Mouse (Mus musculus) left cerebral cortex, adult 8-10 months (tissue): Measurements from ENCODE around the gene Cdc27. TPM values are rescaled to one million over a fixed set of nuclear protein-coding genes. Genes with fewer than 3 reads are reported as not detected.
"Not testable (repeated sequence)": the region's sequence is repeated elsewhere in the genome, so short reads cannot be mapped to it uniquely, and the experiment has no call there.

ENCODE experiments used
- DNase-seq, 2 experiments: peaks; one replicate each; pipeline ENCODE4 v3.0.0; 2022; ENCODE audit warnings: low spot score in 2 of 2
- total RNA-seq, 4 experiments: library from RNA; stranded (reverse); gene quantifications; 2 replicates each; pipeline ENCODE4 v1.2.4; 2022

The Cdc27 gene
- total RNA-seq, 4 experiments from 2014 or later = 56.2 to 73.1 (median 62.2) TPM

- peak in 1 of 2 experiments; percentile 50 for DNase-seq
Observed at GRCm38 (mm10) chr11:104571373-104571772, 21.0 kb upstream of the Cdc27 start.

GRCm38 (mm10) chr11:104570515-104570914, 20.1 kb upstream of the Cdc27 start:
- not testable (repeated sequence) for DNase-seq

GRCm38 (mm10) chr11:104568326-104568725, 17.9 kb upstream of the Cdc27 start:
- DNase-seq = no peak

DNA sequence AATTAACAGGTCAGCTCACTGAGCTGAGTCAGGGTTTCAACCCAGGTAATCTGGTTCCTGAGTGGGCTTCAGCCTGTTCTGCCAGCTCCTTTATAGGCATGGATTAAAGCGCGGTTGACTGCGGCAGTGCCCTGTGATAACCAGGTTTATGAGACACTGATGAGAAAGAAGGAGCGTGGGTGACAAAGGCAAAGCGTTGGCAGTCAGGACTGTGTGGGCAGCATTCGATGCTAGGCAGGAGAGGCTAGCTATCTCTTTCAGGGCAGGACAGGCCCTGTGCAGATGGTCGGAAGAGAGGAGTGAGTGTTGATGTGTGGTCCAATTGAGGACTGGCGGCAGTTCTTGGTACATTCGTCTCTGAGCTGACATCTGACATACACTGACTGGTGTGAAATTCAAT, 17.3 kb upstream of the Cdc27 start:
- no peak for DNase-seq

DNA sequence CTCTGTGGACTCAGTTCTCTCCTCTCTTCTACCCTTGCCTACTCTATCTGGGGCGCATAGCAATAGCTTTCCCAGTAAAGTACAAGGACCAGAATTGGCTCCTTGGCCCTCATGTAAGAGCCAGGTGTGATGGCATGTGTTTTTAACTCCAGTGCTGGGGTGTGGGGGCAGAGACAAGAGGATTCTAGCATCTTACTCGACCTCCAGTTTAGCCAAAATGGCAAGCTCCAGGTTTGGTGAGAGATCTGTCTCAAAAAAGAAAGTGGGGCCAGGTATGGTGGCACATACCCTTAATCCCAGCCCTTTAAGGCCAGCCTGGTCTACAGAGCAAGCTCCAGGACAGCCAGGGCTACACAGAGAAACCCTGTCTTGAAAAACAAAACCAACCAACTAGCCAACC, 16.4 kb upstream of the Cdc27 start:
- no peak for DNase-seq

- no peak for DNase-seq
Observed at GRCm38 (mm10) chr11:104566097-104566496, 15.7 kb upstream of the Cdc27 start.

GRCm38 (mm10) chr11:104565172-104565571, 14.8 kb upstream of the Cdc27 start:
- DNase-seq = no peak

GRCm38 (mm10) chr11:104563496-104563895, 13.1 kb upstream of the Cdc27 start:
- peak in 1 of 2 experiments; percentile 52 for DNase-seq

- no peak for DNase-seq
Observed at GRCm38 (mm10) chr11:104560971-104561370, 10.6 kb upstream of the Cdc27 start.

- peak in 1 of 2 experiments; percentile 48 for DNase-seq
Observed at GRCm38 (mm10) chr11:104558651-104559403, 8.4 kb upstream of the Cdc27 start.

GRCm38 (mm10) chr11:104558065-104558464, 7.6 kb upstream of the Cdc27 start:
- DNase-seq = no peak

- peak in 1 of 2 experiments; percentile 39 for DNase-seq
Observed at GRCm38 (mm10) chr11:104549438-104550405, 698 bp downstream of the Cdc27 start.

- no peak for DNase-seq
Observed at GRCm38 (mm10) chr11:104547502-104547901, 2.9 kb downstream of the Cdc27 start.

DNA sequence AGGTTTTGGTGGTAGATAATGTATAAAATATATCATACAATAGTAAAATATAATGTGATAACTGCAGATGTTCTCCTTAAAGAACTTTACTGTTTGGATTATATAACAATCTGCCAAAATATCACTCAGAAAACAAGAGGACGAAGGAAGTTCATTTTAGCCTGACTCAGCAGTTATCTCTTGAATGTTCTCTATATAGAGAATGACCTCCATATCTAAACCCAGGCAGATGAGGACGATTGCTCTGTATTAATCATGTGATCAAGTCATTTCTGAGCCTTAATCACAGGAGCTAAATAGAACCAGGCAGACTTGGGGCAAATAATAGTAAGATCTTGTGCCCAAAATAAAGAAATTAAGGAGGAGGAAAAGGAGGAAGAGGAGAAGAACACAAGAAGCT, 5.9 kb downstream of the Cdc27 start:
- no peak for DNase-seq

- DNase-seq = not testable (repeated sequence)
Observed at GRCm38 (mm10) chr11:104543337-104543736, 7.1 kb downstream of the Cdc27 start.

DNA sequence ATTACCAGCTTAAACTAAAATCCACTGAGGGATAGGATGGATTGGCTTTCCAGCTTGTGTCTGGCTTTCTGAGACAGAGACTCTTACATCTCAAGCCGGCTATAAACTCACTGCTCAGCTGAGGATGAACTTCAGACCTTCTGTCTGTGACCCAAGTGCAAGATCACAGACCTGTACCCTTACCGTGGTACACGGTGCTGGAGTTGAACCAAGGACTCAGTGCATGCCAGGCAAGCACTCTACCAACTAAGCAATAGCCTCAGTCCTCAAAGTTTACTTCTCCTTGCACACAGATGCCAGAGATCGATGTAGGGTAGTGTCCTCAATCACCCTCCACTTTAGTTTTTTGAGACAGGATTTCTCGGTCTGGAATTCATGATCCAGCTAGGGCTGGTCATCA, 10.6 kb downstream of the Cdc27 start:
- DNase-seq = no peak

- DNase-seq = no peak
Observed at GRCm38 (mm10) chr11:104537945-104538555, 12.4 kb downstream of the Cdc27 start.

GRCm38 (mm10) chr11:104536843-104537242, 13.6 kb downstream of the Cdc27 start:
- DNase-seq = no peak

- no peak for DNase-seq
Observed at GRCm38 (mm10) chr11:104525935-104526334, 24.5 kb downstream of the Cdc27 start.

DNA sequence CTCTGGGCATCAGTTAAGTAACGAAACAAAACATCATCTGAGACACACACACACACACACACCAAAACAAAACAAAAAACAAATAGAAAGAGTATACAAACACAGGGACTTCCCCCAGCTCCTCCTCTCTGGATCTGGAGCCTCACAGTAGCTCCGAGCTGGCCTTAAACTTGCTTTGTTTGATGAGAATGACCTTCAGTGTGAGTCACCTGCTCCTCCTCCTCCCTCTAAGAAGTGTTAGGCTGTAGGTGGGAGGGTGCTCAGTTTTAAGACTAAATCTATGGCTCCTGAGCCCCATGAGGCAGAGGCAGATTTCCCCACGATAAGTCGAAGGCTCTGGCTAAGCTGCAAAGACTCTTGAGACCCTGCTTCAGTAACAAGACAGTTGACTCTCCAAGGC, 38.0 kb downstream of the Cdc27 start:
- no peak for DNase-seq

- no peak for DNase-seq
Observed at GRCm38 (mm10) chr11:104510606-104511005, 39.8 kb downstream of the Cdc27 start.

- DNase-seq = no peak
Observed at GRCm38 (mm10) chr11:104508455-104508854, 42.0 kb downstream of the Cdc27 start.
